ENCODE assay signal across 8 mouse cellular contexts in genomic region chr8:120113758-120114255, GRCm38 (mm10). TPM values are rescaled to one million over a fixed set of nuclear protein-coding genes. Genes with fewer than 3 reads are reported as not detected.
DNase-seq lines count a peak whose midpoint lies in the region; ATAC-seq lines count a peak whose summit lies in the region.

Gene 6430548M08Rik (plus strand): TSS chr8:120114152.

- H3K4me1 ChIP-seq in forebrain, embryonic 14.5 days (ENCODE audit: control insufficient read depth, insufficient read depth, low read length): peaks cover 11% of the 10 kb centered on the region
- H3K4me1 ChIP-seq in neural tube, embryonic 15.5 days: peaks cover 22% of the 10 kb centered on the region

- H3K4me3 ChIP-seq in forebrain, embryonic 14.5 days (ENCODE audit: low read depth, low read length): peak within 1 kb of the TSS; percentile 72
- peak within 1 kb of the TSS; percentile 83 for H3K4me3 ChIP-seq in neural tube, embryonic 15.5 days (replicated peaks)

- peak within 1 kb of the TSS; percentile 75 for H3K9ac ChIP-seq in forebrain, embryonic 14.5 days (ENCODE audit: low read length)
- peak within 1 kb of the TSS; percentile 76 for H3K9ac ChIP-seq in neural tube, embryonic 15.5 days (replicated peaks)

- peak within 1 kb of the TSS; percentile 88 for H3K27ac ChIP-seq in forebrain, embryonic 14.5 days (ENCODE audit: low read depth, low read length)
- peak within 1 kb of the TSS; percentile 93 for H3K27ac ChIP-seq in neural tube, embryonic 15.5 days (replicated peaks)

- under 1% methylated on average over 56 of the region's 61 CpGs for WGBS in forebrain, embryonic 14.5 days
- WGBS in neural tube, embryonic 15.5 days: under 1% methylated on average over 60 of the region's 61 CpGs

- ATAC-seq in forebrain, embryonic 14.5 days: peak; percentile 97
- ATAC-seq in neural tube, embryonic 15.5 days (ENCODE audit: low FRiP score): peak; percentile 96

- no peaks in the 10 kb centered on the region for H3K36me3 ChIP-seq in forebrain, embryonic 14.5 days (ENCODE audit: control insufficient read depth, insufficient read depth, low read length)
- no peaks in the 10 kb centered on the region for H3K36me3 ChIP-seq in neural tube, embryonic 15.5 days

- DNase-seq in ES-CJ7 (ENCODE audit: low read depth, low spot score): peak; percentile 100
- peak; percentile 100 for DNase-seq in cerebellum, adult 11 months
- DNase-seq in forebrain, embryonic 14.5 days (ENCODE audit: low spot score): peak; percentile 100
- DNase-seq in heart, postnatal 14 days: peak; percentile 100
- peak; percentile 100 for DNase-seq in layer of hippocampus, adult 11-12 months (ENCODE audit: low spot score)
- peak; percentile 100 for DNase-seq in lung, adult 18-20 months
- peak; percentile 100 for DNase-seq in testis, postnatal 14 days (ENCODE audit: low spot score)

- peak within 1 kb of the TSS; percentile 87 for H3K4me2 ChIP-seq in forebrain, embryonic 14.5 days (ENCODE audit: low read length)
- peak within 1 kb of the TSS; percentile 92 for H3K4me2 ChIP-seq in neural tube, embryonic 15.5 days

- H3K27me3 ChIP-seq in forebrain, embryonic 14.5 days (replicated peaks; ENCODE audit: control insufficient read depth, insufficient read depth, low read length): peaks cover 11% of the 10 kb centered on the region
- 0 out of 2 replicates have a peak, but pooled peaks cover 18% of the 10 kb centered on the region for H3K27me3 ChIP-seq in neural tube, embryonic 15.5 days (replicated peaks)

- intact Hi-C loops in heart, postnatal 14 days (cut with DNase I): no loop called here

- H3K9me3 ChIP-seq in forebrain, embryonic 14.5 days (replicated peaks; ENCODE audit: control insufficient read depth, low read length): no peaks in the 10 kb centered on the region
- no peaks in the 10 kb centered on the region for H3K9me3 ChIP-seq in neural tube, embryonic 15.5 days (replicated peaks)

RNA-seq across cellular contexts. Expression of gene 6430548M08Rik, which starts in this region (rescaled TPM):
- polyA plus RNA-seq in forebrain, embryonic 14.5 days (2014; fragmentation: Nextera tagmentation; extraction: Ambion mirVana): 20.4 and 30.1 TPM in 2 replicates
- 10 to 100 TPM; 11.7 to 13.3 TPM for total RNA-seq in heart, postnatal 14 days (2021)
- 29.8 and 31.9 TPM in 2 replicates for polyA plus RNA-seq in neural tube, embryonic 15.5 days (2015; fragmentation: Nextera tagmentation; extraction: Ambion mirVana)

Comparison
In these comparisons a context has a peak if more than half of its experiments do, and no peak if none do; other contexts are left out.
1. Peak in every context shown above with its lines: DNase-seq, ATAC-seq, H3K4me3 ChIP-seq and H3K27ac ChIP-seq.